Mouse (Mus musculus) cerebellum, adult (tissue): ENCODE measurements around the gene Angptl8.
"Not testable (repeated sequence)": the region's sequence is repeated elsewhere in the genome, so short reads cannot be mapped to it uniquely, and the experiment has no call there.

Source experiments
- ATAC-seq: cut with Nextera tagmentation; 2 replicates; pipeline ENCODE4 v1.9.2; 2017; ENCODE audit warnings: mild to moderate bottlenecking, moderate library complexity, mixed read lengths; ENCODE audit not compliant: insufficient number of reproducible peaks, low FRiP score, low TSS enrichment

Gene Angptl8

GRCm38 (mm10) chr9:21846755-21847341, 11.5 kb downstream of the Angptl8 start:
- no peak for ATAC-seq

- ATAC-seq = no peak
These were observed 12.1 kb downstream of the Angptl8 start for GRCm38 (mm10) chr9:21847425-21847824.

DNA sequence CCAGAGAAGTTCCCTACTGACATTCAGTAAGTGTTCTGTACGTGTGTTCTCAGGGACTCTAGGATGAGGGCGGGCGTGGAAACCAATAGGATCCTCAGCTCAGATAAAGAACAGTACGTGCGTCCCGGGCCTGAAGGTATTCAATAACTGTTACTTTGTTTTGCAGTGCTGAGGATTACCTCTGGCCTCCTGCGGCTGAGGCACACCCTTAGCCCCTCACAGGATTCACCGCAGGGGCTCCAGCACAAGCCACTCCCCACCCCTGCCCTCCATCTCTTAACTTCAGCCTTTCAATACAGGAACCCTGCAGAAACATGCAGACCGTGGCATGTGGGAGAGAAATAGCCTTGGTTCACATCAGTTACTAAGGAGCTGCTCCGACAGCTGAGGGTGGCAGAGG, 12.6 kb downstream of the Angptl8 start:
- no peak for ATAC-seq

GRCm38 (mm10) chr9:21849691-21850677, 14.7 kb downstream of the Angptl8 start:
- no peak for ATAC-seq

- ATAC-seq = no peak
These were observed 15.8 kb downstream of the Angptl8 start for GRCm38 (mm10) chr9:21851084-21851483.

DNA sequence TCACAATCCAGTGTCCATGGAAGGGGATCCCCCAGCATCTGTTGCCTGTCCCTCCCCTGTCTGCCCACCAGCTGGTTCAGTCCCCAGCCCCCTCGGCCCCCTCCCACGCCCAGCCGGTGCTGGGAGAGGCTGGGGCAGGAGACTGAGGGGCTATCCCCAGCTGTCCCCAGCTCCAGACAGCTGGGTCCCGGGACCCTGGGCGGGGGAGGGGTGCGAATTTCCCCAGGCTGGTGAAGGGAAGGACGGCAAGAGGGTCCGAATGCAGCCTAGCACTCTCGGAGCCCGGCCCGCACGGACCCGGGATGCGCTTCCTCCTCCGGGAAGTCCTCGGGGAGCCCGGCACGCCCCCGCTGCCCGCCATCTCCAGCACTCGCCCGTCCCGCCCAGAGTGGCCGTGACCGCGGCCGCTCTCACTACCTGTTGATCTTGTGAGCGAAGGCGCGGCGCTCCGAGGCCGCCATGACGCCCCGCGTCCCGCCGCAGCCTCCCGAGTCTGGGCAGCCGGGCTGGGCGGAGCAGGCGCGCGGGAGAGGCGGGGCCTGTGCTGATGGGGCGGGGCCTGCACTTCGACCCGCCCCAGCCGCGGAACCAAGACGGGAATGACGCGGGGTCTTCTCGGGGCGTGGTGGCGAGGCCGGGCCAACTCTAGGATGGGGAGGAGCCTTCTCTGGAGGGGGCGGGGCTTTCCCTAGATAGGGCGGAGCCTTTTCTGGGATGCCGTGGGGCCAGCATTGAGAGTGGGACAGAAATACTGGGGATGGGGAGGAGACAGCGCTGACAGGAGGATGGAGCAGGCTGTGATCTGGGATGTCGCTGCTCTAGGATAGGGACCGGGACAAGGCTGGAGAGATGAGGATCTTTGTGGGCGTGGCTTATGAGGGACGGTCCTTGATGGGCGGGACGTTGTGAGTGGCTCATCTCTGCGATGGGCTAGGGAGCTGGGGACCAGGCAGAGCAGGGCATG, 17.1 kb downstream of the Angptl8 start, which contains the start of gene Dock6:
Dock6 (minus strand) TSS at position 508 of the 964 bp plus-strand sequence.
- ATAC-seq = peak; percentile 72; the same call in 1 of the 2 replicates

- ATAC-seq = no peak
These were observed 18.7 kb downstream of the Angptl8 start for GRCm38 (mm10) chr9:21853961-21854360.

GRCm38 (mm10) chr9:21854894-21855293, 19.6 kb downstream of the Angptl8 start:
- ATAC-seq = no peak

GRCm38 (mm10) chr9:21857501-21857900, 22.2 kb downstream of the Angptl8 start:
- ATAC-seq = no peak

GRCm38 (mm10) chr9:21858084-21858483, 22.8 kb downstream of the Angptl8 start:
- no peak for ATAC-seq

DNA sequence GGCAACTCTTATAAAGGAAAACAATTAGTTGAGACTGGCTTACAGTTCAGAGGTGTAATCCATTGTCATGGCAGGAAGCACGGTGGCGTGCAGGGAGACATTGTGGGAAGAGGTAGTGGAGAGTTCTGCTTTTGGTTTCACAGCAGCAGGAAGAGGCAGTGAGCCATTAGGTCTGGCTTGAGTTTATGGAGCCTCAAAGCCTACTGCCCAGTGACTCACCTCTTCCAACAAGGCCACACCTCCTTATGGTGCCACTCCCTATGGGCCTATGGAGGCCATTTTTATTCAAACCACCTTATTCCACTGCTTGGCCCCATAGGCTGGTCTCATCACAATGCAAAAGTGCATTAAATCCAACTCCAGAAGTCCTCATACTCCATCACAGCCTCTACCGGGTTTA, 24.3 kb downstream of the Angptl8 start:
- no peak for ATAC-seq

GRCm38 (mm10) chr9:21860349-21860748, 25.0 kb downstream of the Angptl8 start:
- ATAC-seq = not testable (repeated sequence)

DNA sequence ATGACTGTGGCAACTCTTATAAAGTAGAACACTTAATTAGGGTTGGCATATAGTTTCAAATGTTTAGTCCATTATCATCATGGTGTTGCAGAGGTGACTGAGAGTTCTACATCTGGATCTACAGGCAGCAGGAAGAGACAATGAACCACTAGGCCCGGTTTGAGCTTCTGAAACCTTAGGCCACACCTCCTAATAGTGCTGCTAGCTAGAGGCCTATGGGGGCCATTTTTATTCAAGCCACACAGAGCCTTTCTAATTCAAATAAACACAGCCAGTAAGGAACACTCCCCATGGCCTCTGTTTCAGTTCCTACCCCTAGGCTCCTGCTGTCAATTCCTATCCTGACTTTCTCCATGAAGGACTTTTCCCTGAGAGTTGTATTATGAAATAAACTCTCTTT, 26.9 kb downstream of the Angptl8 start:
- ATAC-seq = no peak

- no peak for ATAC-seq
These were observed 30.5 kb downstream of the Angptl8 start for GRCm38 (mm10) chr9:21865673-21866398.

DNA sequence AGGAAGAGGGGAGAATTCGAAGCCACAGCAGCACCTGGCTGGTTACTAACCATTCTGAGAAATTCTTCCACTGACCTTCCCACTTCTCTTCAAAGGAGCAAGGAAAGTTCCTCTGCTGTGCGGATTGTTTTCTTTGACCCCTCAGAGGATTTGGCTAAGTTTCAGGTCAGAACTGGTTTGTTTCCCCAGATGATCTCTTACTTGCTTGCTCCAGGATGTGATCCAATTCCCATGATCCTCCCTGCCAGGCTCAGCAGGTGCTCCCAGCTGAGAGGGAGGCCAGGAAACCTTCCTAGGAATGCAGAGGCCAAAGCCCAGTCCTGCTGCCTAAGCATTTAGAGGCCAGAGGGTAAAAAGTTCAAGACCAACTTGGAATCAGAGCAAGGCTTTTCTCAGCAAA, 31.3 kb downstream of the Angptl8 start:
- ATAC-seq = no peak

GRCm38 (mm10) chr9:21867726-21868125, 32.4 kb downstream of the Angptl8 start:
- no peak for ATAC-seq

DNA sequence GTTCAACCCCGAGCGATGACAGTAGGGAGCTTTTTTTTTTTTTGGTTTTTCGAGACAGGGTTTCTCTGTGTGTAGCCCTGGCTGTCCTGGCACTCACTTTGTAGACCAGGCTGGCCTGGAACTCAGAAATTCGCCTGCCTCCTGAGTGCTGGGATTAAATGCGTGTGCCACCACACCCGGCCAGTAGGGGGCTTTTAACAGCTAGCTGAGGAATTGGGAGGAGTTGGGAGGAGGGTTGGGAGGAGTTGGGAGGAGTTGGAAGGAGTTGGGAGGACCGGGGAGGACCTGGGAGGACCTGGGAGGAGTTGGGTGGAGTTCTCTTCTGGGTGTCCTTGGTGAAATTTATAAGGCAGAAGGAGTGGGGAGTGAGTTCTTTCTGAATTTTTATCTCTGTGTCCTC, 34.0 kb downstream of the Angptl8 start:
- not testable (repeated sequence) for ATAC-seq

DNA sequence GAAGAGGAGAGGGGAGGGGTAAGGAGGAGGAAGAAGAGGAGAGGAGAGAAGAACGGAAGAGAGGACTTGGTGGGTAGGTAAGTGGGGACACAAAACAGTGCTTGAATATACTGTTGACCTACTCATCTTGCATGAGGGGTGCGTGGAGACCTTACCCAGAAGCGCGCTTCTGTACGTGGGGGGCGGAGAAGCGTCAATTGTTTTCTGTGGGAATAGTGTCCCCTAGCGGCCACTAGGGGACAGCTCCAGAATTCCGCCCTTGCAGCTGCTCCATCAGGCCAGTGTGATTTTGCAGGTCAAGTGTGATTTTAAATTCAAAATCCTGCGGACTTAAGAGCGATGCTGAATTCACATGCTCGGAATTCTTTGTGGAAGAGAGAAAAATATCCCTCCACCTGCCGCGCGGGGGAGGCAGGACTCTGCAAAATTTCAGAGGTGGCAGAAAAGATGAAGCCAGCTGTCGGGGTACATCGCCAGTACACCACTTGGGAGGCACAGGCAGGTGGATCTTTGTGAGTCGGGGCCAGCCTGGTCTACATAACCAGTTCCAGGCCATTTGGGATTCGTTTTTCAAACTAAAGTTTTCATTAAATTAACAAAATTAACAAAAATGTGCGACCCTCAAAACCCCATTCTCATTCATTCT, 35.7 kb downstream of the Angptl8 start:
- ATAC-seq = peak; percentile 70; the same call in 1 of the 2 replicates

DNA sequence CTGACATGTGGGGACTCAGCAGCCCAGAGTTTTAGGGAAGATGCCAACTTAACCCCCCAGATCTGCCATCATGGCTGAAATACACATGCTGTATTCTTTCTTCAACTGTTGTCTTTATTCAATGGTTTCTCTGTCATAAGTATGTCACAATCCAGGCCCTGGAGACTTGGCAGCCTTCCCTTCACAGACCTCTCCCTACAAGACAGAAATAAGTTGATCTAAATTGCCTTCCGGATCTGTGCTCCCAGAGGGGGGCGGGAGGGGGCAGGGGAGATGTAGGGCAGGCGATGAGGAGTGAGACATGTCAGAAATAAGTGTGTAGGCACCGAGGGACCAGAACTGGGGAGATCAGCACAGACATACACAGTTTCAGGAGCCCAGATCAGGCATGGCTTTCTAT, 36.9 kb downstream of the Angptl8 start:
- ATAC-seq = no peak
